Mouse (Mus musculus) C2C12 (cell line): ENCODE data around the gene H2-DMa.

Experiments used
- CEBPB ChIP-seq: IDR thresholded peaks from one replicate; pipeline ENCODE4 v1.6.1; 2011; ENCODE audit warnings: low read depth, mild to moderate bottlenecking, control low read depth, moderate library complexity
- CTCF ChIP-seq: IDR thresholded peaks from one replicate; pipeline ENCODE4 v1.5.1; 2011; ENCODE audit not compliant: control insufficient read depth, insufficient read depth, insufficient read length
- FOSL1 ChIP-seq: IDR thresholded peaks from one replicate; pipeline ENCODE4 v1.8.0; 2011; ENCODE audit warnings: mild to moderate bottlenecking, low read length; ENCODE audit not compliant: poor library complexity, insufficient read depth, severe bottlenecking
- MAX ChIP-seq: IDR thresholded peaks from one replicate; pipeline ENCODE4 v1.6.1; 2011; ENCODE audit warnings: mild to moderate bottlenecking, control low read depth
- MYOD1 ChIP-seq: IDR thresholded peaks from one replicate; pipeline ENCODE4 v1.6.1; 2011; ENCODE audit warnings: low read depth; ENCODE audit not compliant: control insufficient read depth, insufficient read length
- MYOG ChIP-seq: IDR thresholded peaks from one replicate; pipeline ENCODE4 v1.6.1; 2011; ENCODE audit not compliant: control insufficient read depth, insufficient read length; ENCODE audit errors: extremely low read depth
- USF1 ChIP-seq: IDR thresholded peaks from one replicate; pipeline ENCODE4 v1.6.1; 2011; ENCODE audit warnings: low read depth, mild to moderate bottlenecking, control low read depth, moderate library complexity

GRCm38 (mm10) chr17:34170877-34171498, 51.6 kb downstream of the H2-DMa start:
- TF ChIP-seq CTCF, result no peak
- TF ChIP-seq MYOD1, result no peak
- no peak for TF ChIP-seq MAX
- TF ChIP-seq CEBPB, result no peak
- no peak for TF ChIP-seq USF1
- no peak for TF ChIP-seq MYOG
- TF ChIP-seq FOSL1, result no peak
